ENCODE assay signal across 14 mouse cellular contexts in the genomic region with DNA sequence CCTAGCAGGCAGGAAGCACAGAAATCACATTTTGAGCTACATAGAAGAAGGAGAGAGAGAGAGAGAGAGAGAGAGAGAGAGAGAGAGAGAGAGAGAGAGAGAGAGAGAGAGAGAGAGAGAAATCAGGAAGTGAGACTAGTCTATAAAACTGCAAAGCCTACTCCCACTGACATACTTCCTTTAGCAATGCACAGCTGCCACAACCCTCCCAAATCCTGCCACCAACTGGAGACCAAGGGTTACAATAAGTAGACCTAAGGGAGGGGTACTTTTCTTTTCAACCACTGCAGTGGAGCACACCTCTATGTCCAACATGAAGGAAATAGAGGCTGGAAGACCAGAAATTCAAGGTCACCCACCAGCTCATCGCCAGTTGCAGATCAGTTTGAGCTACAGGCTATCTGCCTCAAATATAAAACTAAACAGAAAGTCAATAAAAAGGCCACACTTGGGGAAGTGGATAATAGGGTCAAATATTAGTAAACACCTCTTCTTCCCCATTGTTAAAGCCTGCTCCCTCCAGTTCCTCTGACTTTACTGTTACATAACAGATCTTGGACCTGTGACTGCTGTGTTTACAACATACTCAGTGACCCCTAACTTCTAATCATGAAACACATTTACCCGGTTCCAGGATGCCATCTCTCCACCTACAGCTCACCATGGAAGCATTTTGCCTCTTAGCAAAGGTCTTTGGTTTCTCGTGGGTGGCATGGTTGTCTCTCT. TPM values are rescaled to one million over a fixed set of nuclear protein-coding genes. Genes with fewer than 3 reads are reported as not detected.
A peak's percentile ranks its signal among the peaks of the same experiment; 100 is the strongest.
DNase-seq lines count a peak whose midpoint lies in the region; ATAC-seq lines count a peak whose summit lies in the region.
"Had no signal": no experiment of that assay in that cellular context is flagged by ENCODE, and none has a peak within 500 bp of the region (broad histone marks: within the 10 kb centered on the region; RNA-seq: fewer than 3 reads in every experiment).

No protein-coding gene starts in this region.

- peak; percentile 94 for ATAC-seq in common myeloid progenitor, adult 5-6 weeks (replicated peaks; ENCODE audit: low read depth, poor library complexity, severe bottlenecking)
- peak; percentile 90 for ATAC-seq in neutrophil, adult 5-6 weeks (ENCODE audit: extremely low read depth, insufficient number of reproducible peaks, low FRiP score, poor library complexity, severe bottlenecking)
- no peak for ATAC-seq in midbrain, embryonic 15.5 days (replicated peaks)

- no peaks in the 10 kb centered on the region for H3K27me3 ChIP-seq in midbrain, embryonic 15.5 days (replicated peaks)

- no peak overlapping the region for H3K9ac ChIP-seq in midbrain, embryonic 15.5 days
- H3K9ac ChIP-seq: liver, embryonic 14.5 days had no signal

- H3K4me1 ChIP-seq in midbrain, embryonic 15.5 days, result no peaks in the 10 kb centered on the region
- H3K4me1 ChIP-seq: embryonic facial prominence, embryonic 10.5 days had no signal

- no peaks in the 10 kb centered on the region for H3K9me3 ChIP-seq in midbrain, embryonic 15.5 days
- H3K9me3 ChIP-seq: embryonic facial prominence, embryonic 10.5 days had no signal

- DNase-seq in thymus, postnatal 14 days, result peak; percentile 33
- no peak for DNase-seq in thymus, adult 18-20 months
- DNase-seq in heart, postnatal 36 days, result no peak
- no peak for DNase-seq in frontal cortex, postnatal 10 days (ENCODE audit: low spot score in 2 of 2)
- DNase-seq: adrenal gland, postnatal 36 days; cerebellum, adult 9-11 months; kidney, adult 11 months had no signal

- H3K4me3 ChIP-seq in midbrain, embryonic 15.5 days, result no peak overlapping the region
- H3K4me3 ChIP-seq: embryonic facial prominence, embryonic 10.5 days; heart, adult 2 months; layer of hippocampus, adult 2 months had no signal

- intact Hi-C loops in heart, postnatal 36 days (cut with DNase I), result no loop called here

- no peaks in the 10 kb centered on the region for H3K36me3 ChIP-seq in midbrain, embryonic 15.5 days (replicated peaks)
- H3K36me3 ChIP-seq: embryonic facial prominence, embryonic 10.5 days had no signal

- H3K4me2 ChIP-seq in midbrain, embryonic 15.5 days, result no peak overlapping the region

- H3K27ac ChIP-seq in midbrain, embryonic 15.5 days, result no peak overlapping the region
- H3K27ac ChIP-seq: embryonic facial prominence, embryonic 10.5 days; heart, adult 2 months; layer of hippocampus, adult 2 months; liver, embryonic 14.5 days had no signal

- 82% methylated on average over 3 of the region's 3 CpGs for WGBS in midbrain, embryonic 15.5 days

RNA-seq across cellular contexts. Expression of a gene that starts 20.8 kb away (rescaled TPM):
- total RNA-seq in common myeloid progenitor, adult 5-6 weeks (2017), result 1.6 TPM in 1 of 2 replicates, not detected in the other
- 1.1 and 2.1 TPM in 2 replicates for total RNA-seq in neutrophil, adult 5-6 weeks (2017)
- 10 to 100 TPM; 17.3 to 22.4 TPM for total RNA-seq in heart, postnatal 36 days (2021)
- polyA plus RNA-seq in midbrain, embryonic 15.5 days (2015; fragmentation: Nextera tagmentation; extraction: Ambion mirVana), result 6.4 and 6.8 TPM in 2 replicates
